Mouse (Mus musculus) layer of hippocampus, adult 2 months (tissue): ENCODE measurements around the gene Aip. TPM values are rescaled to one million over a fixed set of nuclear protein-coding genes. Genes with fewer than 3 reads are reported as not detected.

Experiments
- DNase-seq, 2 experiments: peaks; one replicate each; pipeline ENCODE4 v3.0.0; 2022; ENCODE audit warnings: low spot score in 2 of 2
- H3K27ac ChIP-seq: fragments of 200-600 bp; 2 replicates; pipeline ENCODE4 v1.8.1; 2022
- H3K4me3 ChIP-seq: fragments of 200-600 bp; 2 replicates; pipeline ENCODE4 v1.8.1; 2022; ENCODE audit warnings: mild to moderate bottlenecking
- CTCF ChIP-seq: fragments of 200-600 bp; conservative IDR thresholded peaks from 2 replicates; pipeline ENCODE4 v1.8.1; 2022; ENCODE audit warnings: antibody characterized with exemption, mild to moderate bottlenecking, moderate library complexity
- long read RNA-seq, 2 experiments: library from polyadenylated mRNA; stranded (forward); transcript quantifications; one replicate each; pipeline ENCODE4 v2.0.0; 2021; ENCODE audit warnings: borderline mapping rate in 2 of 2
- total RNA-seq, 2 experiments: library from RNA; stranded (reverse); gene quantifications; 2 replicates each; pipeline ENCODE4 v1.2.3; 2021

Gene Aip
- total RNA-seq: 100 to 1,000 TPM; 111 to 123 TPM
- long read RNA-seq, experiment 1, transcript Aip-202 (7 exons, 1,378 nt): minor isoform, 6 of 108 reads
- long read RNA-seq, experiment 1, transcript Aip-201 (6 exons, 1,261 nt): major isoform, 81 of 108 reads
- long read RNA-seq, experiment 1, partial matches to known transcripts: 6 of 108 reads
- long read RNA-seq, experiment 1, other reads (novel, unspliced or antisense): 15 of 108 reads
- long read RNA-seq, experiment 2, transcript Aip-202 (7 exons, 1,378 nt): minor isoform, 7 of 120 reads
- long read RNA-seq, experiment 2, transcript Aip-201 (6 exons, 1,261 nt): major isoform, 84 of 120 reads
- long read RNA-seq, experiment 2, partial matches to known transcripts: 12 of 120 reads
- long read RNA-seq, experiment 2, other reads (novel, unspliced or antisense): 17 of 120 reads

GRCm38 (mm10) chr19:4125741-4126696, at the start of gene Aip:
Gene Aip, minus strand, starts transcription at chr19:4125858.
- peak; percentile 98 to 99 for DNase-seq
- H3K27ac ChIP-seq: peak within 1 kb of the TSS; percentile 94
- H3K4me3 ChIP-seq: peak within 1 kb of the TSS; percentile 98
- peak; percentile 72 for TF ChIP-seq CTCF

- H3K4me3 ChIP-seq: no peak overlapping the region
- DNase-seq: no peak
- peak; percentile 30 for TF ChIP-seq CTCF
- no peak overlapping the region for H3K27ac ChIP-seq
Measured at GRCm38 (mm10) chr19:4172925-4173324, 47.3 kb upstream of the Aip start.

GRCm38 (mm10) chr19:4171393-4172290, 46.0 kb upstream of the Aip start:
- DNase-seq: no peak
- TF ChIP-seq CTCF: no peak
- Histone ChIP-seq H3K27ac (peak overlapping the region; percentile 43; the same call in 1 of the 2 replicates), H3K4me3 (no peak overlapping the region)

GRCm38 (mm10) chr19:4170723-4171392, 45.2 kb upstream of the Aip start:
- no peak for TF ChIP-seq CTCF
- no peak overlapping the region for H3K4me3 ChIP-seq
- no peak for DNase-seq
- H3K27ac ChIP-seq: no peak overlapping the region; the same call in 1 of the 2 replicates

GRCm38 (mm10) chr19:4169810-4170209, 44.2 kb upstream of the Aip start:
- no peak; the same call in 1 of the 2 replicates for TF ChIP-seq CTCF
- Histone ChIP-seq H3K27ac (peak overlapping the region; percentile 98), H3K4me3 (peak overlapping the region; percentile 58)
- no peak for DNase-seq

- DNase-seq: peak; percentile 99 to 100
- H3K4me3 ChIP-seq: peak overlapping the region; percentile 58
- peak overlapping the region; percentile 98 for H3K27ac ChIP-seq
- TF ChIP-seq CTCF: peak; percentile 89
Measured at GRCm38 (mm10) chr19:4169378-4169784, 43.7 kb upstream of the Aip start.

GRCm38 (mm10) chr19:4166678-4167476, 41.2 kb upstream of the Aip start:
- DNase-seq: no peak
- H3K4me3 ChIP-seq: no peak overlapping the region
- no peak overlapping the region for H3K27ac ChIP-seq
- no peak for TF ChIP-seq CTCF

GRCm38 (mm10) chr19:4164721-4165120, 39.1 kb upstream of the Aip start:
- TF ChIP-seq CTCF: no peak

GRCm38 (mm10) chr19:4164100-4164499, 38.4 kb upstream of the Aip start:
- TF ChIP-seq CTCF: no peak
- DNase-seq: no peak
- Histone ChIP-seq H3K4me3 (no peak overlapping the region), H3K27ac (peak overlapping the region; percentile 88; the same call in 1 of the 2 replicates)

More at GRCm38 (mm10) chr19:4164721-4165120, 39.1 kb upstream of the Aip start:
- peak overlapping the region; percentile 51; the same call in 1 of the 2 replicates for H3K27ac ChIP-seq
- DNase-seq: no peak
- no peak overlapping the region for H3K4me3 ChIP-seq

- H3K27ac ChIP-seq: peak overlapping the region; percentile 88
- H3K4me3 ChIP-seq: peak overlapping the region; percentile 96
- no peak for TF ChIP-seq CTCF
- no peak for DNase-seq
Measured at GRCm38 (mm10) chr19:4163543-4163887, 37.9 kb upstream of the Aip start.
